Mouse (Mus musculus) embryonic facial prominence, embryonic 14.5 days (tissue): Measurements from ENCODE around the gene Nlrp6. TPM values are rescaled to one million over a fixed set of nuclear protein-coding genes. Genes with fewer than 3 reads are reported as not detected.
"Not testable (repeated sequence)": the region's sequence is repeated elsewhere in the genome, so short reads cannot be mapped to it uniquely, and the experiment has no call there.

Experiments used
- ATAC-seq: fragments of 200-750 bp; cut with Nextera tagmentation; 2 replicates; pipeline ENCODE4 v1.8.0; 2017; ENCODE audit warnings: low read depth, moderate number of reproducible peaks, moderate TSS enrichment
- DNase-seq: peaks from one replicate; pipeline ENCODE4 v3.0.0-alpha.2; 2015; ENCODE audit warnings: low spot score
- H3K27ac ChIP-seq: fragments of 300-500 bp; sonication (generic); replicated peaks from 2 replicates; pipeline ENCODE4 v1.5.1; 2014; ENCODE audit warnings: low read depth, mild to moderate bottlenecking, low read length, moderate library complexity
- H3K27me3 ChIP-seq: fragments of 300-500 bp; sonication (generic); replicated peaks from 2 replicates; pipeline ENCODE4 v1.6.1; 2014; ENCODE audit warnings: low read length; ENCODE audit not compliant: control insufficient read depth, insufficient read depth
- H3K36me3 ChIP-seq: fragments of 300-500 bp; sonication (generic); 2 replicates; pipeline ENCODE4 v1.6.1; 2014; ENCODE audit warnings: low read length, mixed read lengths; ENCODE audit not compliant: control insufficient read depth, insufficient read depth
- H3K4me1 ChIP-seq: fragments of 300-500 bp; sonication (generic); 2 replicates; pipeline ENCODE4 v1.6.1; 2014; ENCODE audit warnings: antibody characterized with exemption, low read length; ENCODE audit not compliant: control insufficient read depth, insufficient read depth
- H3K4me2 ChIP-seq: fragments of 300-500 bp; sonication (generic); 2 replicates; pipeline ENCODE4 v1.6.1; 2014; ENCODE audit warnings: low read depth, mild to moderate bottlenecking, low read length, moderate library complexity, mixed read lengths
- H3K4me3 ChIP-seq: fragments of 300-500 bp; sonication (generic); 2 replicates; pipeline ENCODE4 v1.5.1; 2014; ENCODE audit warnings: low read depth, mild to moderate bottlenecking, low read length
- H3K9ac ChIP-seq: fragments of 300-500 bp; sonication (generic); 2 replicates; pipeline ENCODE4 v1.6.1; 2014; ENCODE audit warnings: low read depth, mild to moderate bottlenecking, low read length, moderate library complexity, mixed read lengths
- H3K9me3 ChIP-seq: fragments of 300-500 bp; sonication (generic); 2 replicates; pipeline ENCODE4 v1.6.1; 2016; ENCODE audit warnings: low read length; ENCODE audit not compliant: control insufficient read depth
- WGBS: fragments of 180-500 bp; shearing (Covaris S2); extraction: QIAGEN DNeasy Blood & Tissue Kit; methylation state at CpG from one replicate; pipeline ENCODE4 v1.1.7; 2014; 5-methylcytosine and 5-hydroxymethylcytosine counted together
- polyA plus RNA-seq: library from polyadenylated mRNA; unstranded; fragments of >200 nt; fragmentation: Nextera tagmentation; extraction: Ambion mirVana; gene quantifications from 2 replicates; pipeline ENCODE4 v1.2.1, GENCODE M21; 2014

The Nlrp6 gene
- polyA plus RNA-seq, 1 experiment from 2014 or later: 0.19 TPM

GRCm38 (mm10) chr7:140976720-140977119 is 56.0 kb downstream of the Nlrp6 start:
- DNase-seq, H3K4me3 ChIP-seq, H3K9ac ChIP-seq, ATAC-seq, H3K36me3 ChIP-seq, H3K27ac ChIP-seq, H3K9me3 ChIP-seq, H3K4me2 ChIP-seq, H3K27me3 ChIP-seq: not testable (repeated sequence)
- peaks cover 23% of the 10 kb centered on the region for H3K4me1 ChIP-seq
- WGBS: 79% methylated on average over 9 of the region's 9 CpGs

Other genes with a start within 250 kb of the Nlrp6 start
- gene Olfr45, start 239.0 kb upstream of the Nlrp6 start, polyA plus RNA-seq: not detected in 2 replicates
- not detected in 2 replicates for gene Olfr541, start 223.6 kb upstream of the Nlrp6 start, polyA plus RNA-seq
- gene Cyp2e1, start 157.2 kb upstream of the Nlrp6 start, polyA plus RNA-seq: not detected in 2 replicates
- gene Syce1, start 133.1 kb upstream of the Nlrp6 start, polyA plus RNA-seq: 0.35 and 0.69 TPM in 2 replicates
- gene Zfp941, start 98.7 kb upstream of the Nlrp6 start, polyA plus RNA-seq: 1.4 and 2.3 TPM in 2 replicates
- 7.6 and 12.9 TPM in 2 replicates for gene Urah, start 85.9 kb upstream of the Nlrp6 start, polyA plus RNA-seq
- gene Scgb1c1, start 75.4 kb upstream of the Nlrp6 start, polyA plus RNA-seq: 0.88 and 3.6 TPM in 2 replicates
- not detected in 2 replicates for gene Odf3, start 73.1 kb upstream of the Nlrp6 start, polyA plus RNA-seq
- gene Gm45785, start 64.6 kb upstream of the Nlrp6 start, polyA plus RNA-seq: not detected in 2 replicates
- 76.0 and 80.0 TPM in 2 replicates for gene Ric8a, start 63.9 kb upstream of the Nlrp6 start, polyA plus RNA-seq
- gene Bet1l, start 63.3 kb upstream of the Nlrp6 start, polyA plus RNA-seq: 65.4 and 75.3 TPM in 2 replicates
- gene Psmd13, start 38.9 kb upstream of the Nlrp6 start, polyA plus RNA-seq: 127 and 140 TPM in 2 replicates
- 18.3 and 19.9 TPM in 2 replicates for gene Sirt3, start 38.6 kb upstream of the Nlrp6 start, polyA plus RNA-seq
- gene Cox8b, start 20.5 kb upstream of the Nlrp6 start, polyA plus RNA-seq: 55.5 and 92.1 TPM in 2 replicates
- 22.7 and 25.5 TPM in 2 replicates for gene Pgghg, start 20.5 kb downstream of the Nlrp6 start, polyA plus RNA-seq
- 108 and 179 TPM in 2 replicates for gene Ifitm5, start 29.4 kb downstream of the Nlrp6 start, polyA plus RNA-seq
- 0.89 TPM in 1 of 2 replicates, not detected in the other for gene Gm45717, start 35.0 kb downstream of the Nlrp6 start, polyA plus RNA-seq
- 1,406 and 1,438 TPM in 2 replicates for gene Ifitm2, start 35.1 kb downstream of the Nlrp6 start, polyA plus RNA-seq
- 63.4 and 76.6 TPM in 2 replicates for gene Ifitm1, start 46.3 kb downstream of the Nlrp6 start, polyA plus RNA-seq
- gene Ifitm3, start 89.9 kb downstream of the Nlrp6 start, polyA plus RNA-seq: 170 and 178 TPM in 2 replicates
- gene Ifitm6, start 97.0 kb downstream of the Nlrp6 start, polyA plus RNA-seq: 1.6 and 2.1 TPM in 2 replicates
- gene Gm17387, start 108.2 kb downstream of the Nlrp6 start, polyA plus RNA-seq: not detected in 2 replicates
- gene B4galnt4, start 140.2 kb downstream of the Nlrp6 start, polyA plus RNA-seq: 6.6 and 10.3 TPM in 2 replicates
- gene Pkp3, start 157.3 kb downstream of the Nlrp6 start, polyA plus RNA-seq: 30.0 and 33.5 TPM in 2 replicates
- 4.0 and 4.4 TPM in 2 replicates for gene Sigirr, start 179.7 kb downstream of the Nlrp6 start, polyA plus RNA-seq
- 3.7 and 5.0 TPM in 2 replicates for gene Ano9, start 196.9 kb downstream of the Nlrp6 start, polyA plus RNA-seq
- 64.5 and 74.8 TPM in 2 replicates for gene Ptdss2, start 201.5 kb downstream of the Nlrp6 start, polyA plus RNA-seq